Mouse (Mus musculus) thymus, adult 18-20 months (tissue): ENCODE measurements around the gene Zfr2.
"Not testable (repeated sequence)": the region's sequence is repeated elsewhere in the genome, so short reads cannot be mapped to it uniquely, and the experiment has no call there.

Experiments
- DNase-seq, 2 experiments: peaks; one replicate each; pipeline ENCODE4 v3.0.0; 2022; ENCODE audit warnings: mixed read lengths in 2 of 2

Gene Zfr2

GRCm38 (mm10) chr10:81202978-81203720, 29.8 kb upstream of the Zfr2 start:
- no peak for DNase-seq

DNA sequence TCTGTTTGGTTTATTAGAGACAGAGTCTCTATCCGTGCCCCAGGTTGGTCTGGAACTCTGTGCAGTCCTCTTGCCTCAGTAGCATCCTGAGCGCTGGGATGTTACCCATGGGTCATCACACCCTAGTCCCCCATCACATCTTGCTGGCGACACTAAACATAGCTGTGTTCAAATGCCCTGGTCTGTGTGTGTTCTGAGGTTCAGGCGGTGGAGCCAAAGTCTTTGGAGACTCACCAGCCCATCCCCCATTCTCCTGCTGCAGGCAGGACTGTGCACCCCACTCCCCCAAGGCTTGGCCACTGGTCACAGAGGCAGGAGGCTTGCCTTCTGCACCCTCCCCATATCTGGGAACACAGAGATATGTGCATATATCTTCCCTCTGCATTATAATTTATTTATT, 28.8 kb upstream of the Zfr2 start:
- DNase-seq = no peak

GRCm38 (mm10) chr10:81210154-81210553, 22.8 kb upstream of the Zfr2 start:
- no peak for DNase-seq

- DNase-seq = no peak
Observed at GRCm38 (mm10) chr10:81216260-81216659, 16.7 kb upstream of the Zfr2 start.

DNA sequence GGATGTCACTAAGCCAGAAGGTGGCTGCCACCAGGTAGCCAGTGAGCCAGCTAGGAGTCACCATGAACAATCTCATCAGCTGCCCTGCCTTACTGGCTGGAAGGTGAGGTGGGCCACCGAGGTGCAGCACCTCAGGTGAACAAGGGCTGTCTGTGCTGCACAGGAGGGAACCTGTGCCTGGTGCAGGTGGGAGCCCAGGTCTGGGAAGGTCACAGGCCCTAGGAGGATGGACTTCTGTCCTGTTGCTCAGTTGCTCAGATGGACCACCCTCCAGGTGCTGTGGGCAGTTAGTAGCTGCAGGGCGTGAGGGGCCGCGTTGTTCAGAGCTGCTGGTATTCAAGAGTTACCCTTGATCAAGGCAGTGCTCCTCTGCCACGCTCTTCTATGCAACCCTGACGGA, 16.1 kb upstream of the Zfr2 start:
- no peak for DNase-seq

DNA sequence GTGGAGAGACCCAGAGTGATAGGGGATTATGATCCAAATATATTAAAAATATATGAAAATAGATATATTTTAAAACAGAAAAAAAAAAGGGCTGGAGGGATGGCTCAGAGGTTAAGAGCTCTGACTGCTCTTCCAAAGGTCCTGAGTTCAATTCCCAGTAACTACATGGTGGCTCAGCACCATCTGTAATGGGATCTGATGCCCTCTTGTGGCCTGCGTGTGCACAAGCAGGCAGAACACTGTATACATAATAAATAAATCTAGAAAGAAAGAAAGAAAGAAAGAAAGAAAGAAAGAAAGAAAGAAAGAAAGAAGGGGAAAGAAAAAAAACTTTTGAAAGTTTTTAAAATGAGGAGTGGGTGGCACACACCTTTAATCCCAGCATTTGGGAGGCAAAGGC, 15.7 kb upstream of the Zfr2 start:
- not testable (repeated sequence) for DNase-seq

DNA sequence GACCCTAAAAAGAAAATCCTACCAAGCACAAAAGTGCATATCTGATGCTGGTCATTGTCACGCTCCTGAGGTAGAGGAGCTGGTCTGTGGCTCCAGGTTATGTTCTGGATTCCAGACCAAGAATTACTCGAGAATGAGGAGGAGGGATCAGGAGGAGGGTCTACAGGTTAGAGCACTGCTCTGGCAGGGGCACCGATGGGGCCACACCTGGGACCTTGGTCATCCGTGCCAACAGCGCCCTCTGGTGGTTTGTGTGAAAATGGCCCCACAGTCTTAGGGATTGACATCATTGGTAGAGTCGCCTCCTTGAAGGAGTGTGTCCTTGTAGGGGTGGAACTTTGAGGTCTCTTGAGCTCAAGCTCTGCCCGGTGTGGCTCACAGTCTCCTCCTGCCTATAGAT, 15.0 kb upstream of the Zfr2 start:
- peak; percentile 44 to 53 for DNase-seq

GRCm38 (mm10) chr10:81221402-81222015, 11.4 kb upstream of the Zfr2 start:
- no peak for DNase-seq

DNA sequence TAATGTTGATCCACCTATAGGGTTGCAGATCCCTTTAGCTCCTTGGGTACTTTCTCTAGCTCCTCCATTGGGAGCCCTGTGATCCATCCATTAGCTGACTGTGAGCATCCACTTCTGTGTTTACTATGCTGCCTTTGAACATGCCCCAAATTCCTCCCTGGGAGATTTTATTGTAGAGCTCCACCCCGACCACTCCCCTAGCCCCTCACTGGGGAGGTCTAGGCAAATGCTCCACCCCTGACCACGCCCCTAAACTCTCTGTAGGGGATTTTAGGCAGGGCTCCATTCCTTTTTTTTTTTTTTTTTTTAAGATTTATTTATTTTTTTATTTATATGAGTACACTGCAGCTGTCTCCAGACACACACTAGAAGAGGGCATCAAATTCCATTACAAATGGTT, 9.2 kb upstream of the Zfr2 start:
- DNase-seq = not testable (repeated sequence)

DNA sequence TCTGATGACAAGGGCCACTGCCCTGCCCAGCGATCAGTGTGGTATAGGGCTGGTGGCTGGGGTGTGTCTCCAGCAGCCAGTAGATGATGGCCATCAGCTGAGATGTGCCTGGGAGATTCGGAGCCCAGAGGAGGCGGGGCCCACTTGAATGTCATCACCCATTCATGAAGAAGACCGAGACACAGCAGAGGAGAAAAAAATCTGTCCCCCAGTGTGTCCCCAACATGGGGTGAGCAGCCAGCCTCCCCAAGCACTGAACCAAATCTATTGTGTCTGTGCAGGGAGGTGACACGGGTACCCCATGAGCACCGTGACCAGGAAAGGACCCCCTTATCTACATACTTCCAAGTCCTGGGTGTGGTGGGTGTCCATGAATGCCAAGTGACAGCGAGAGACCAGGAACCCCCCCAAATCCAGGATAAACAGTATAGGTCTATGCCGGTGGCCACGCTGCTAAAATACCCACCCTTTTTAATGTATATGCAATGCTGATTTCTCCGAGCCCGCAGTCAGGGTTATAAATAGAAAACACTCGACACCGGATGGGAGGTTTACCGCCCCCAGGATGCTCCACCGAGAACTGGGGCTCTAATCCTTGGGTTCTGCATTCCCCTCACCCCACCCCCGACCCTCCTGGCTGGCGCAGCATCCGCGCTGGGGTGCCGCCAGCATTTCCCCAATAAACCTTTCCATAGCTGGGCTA, 3.1 kb upstream of the Zfr2 start:
- DNase-seq = no peak

GRCm38 (mm10) chr10:81230438-81231332, 2.3 kb upstream of the Zfr2 start, which contains the start of gene Atcay:
Gene Atcay, minus strand, starts transcription at chr10:81230833.
- no peak for DNase-seq

DNA sequence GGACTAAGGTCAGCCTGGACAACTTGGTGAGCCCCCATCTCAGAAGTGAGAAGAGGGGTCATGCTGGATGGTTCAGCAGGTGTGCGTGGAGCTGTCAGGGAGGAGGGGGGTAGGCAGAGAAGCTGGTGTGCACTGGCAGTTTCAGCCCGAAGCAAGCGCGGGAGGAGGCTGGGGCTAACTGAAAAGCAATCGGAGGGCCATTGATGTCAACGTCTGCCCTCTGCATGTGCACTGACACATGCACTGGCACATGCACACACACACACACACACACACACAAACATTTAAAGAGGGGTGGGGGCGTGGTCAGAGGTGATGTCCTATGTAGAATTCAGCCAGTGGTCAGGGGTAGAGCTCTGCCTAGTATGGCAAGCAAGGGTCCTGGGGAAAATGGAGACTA, 1.5 kb upstream of the Zfr2 start:
- DNase-seq = no peak

- DNase-seq = no peak
Observed at GRCm38 (mm10) chr10:81233226-81233585, 251 bp downstream of the Zfr2 start.

DNA sequence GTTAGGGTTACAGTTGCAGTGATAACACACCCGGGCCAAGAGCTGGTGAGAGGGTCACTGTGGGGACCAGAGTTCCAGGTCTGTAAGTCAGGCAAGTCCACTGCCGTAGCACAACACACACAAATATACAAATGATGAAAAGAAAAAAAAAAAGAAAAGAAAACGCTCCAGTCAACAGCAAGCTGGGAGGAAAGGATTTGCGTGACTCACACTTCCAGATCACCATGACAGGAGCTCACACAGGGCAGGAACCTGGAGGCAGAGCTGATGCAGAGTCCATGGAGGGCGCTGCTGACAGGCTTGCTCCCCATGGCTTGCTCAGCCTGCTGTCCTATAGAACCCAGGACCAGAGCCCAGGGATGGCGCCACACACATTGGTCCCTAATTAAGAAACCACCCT, 1.3 kb downstream of the Zfr2 start:
- DNase-seq = no peak

- no peak for DNase-seq
Observed at GRCm38 (mm10) chr10:81236471-81237268, 3.7 kb downstream of the Zfr2 start.

DNA sequence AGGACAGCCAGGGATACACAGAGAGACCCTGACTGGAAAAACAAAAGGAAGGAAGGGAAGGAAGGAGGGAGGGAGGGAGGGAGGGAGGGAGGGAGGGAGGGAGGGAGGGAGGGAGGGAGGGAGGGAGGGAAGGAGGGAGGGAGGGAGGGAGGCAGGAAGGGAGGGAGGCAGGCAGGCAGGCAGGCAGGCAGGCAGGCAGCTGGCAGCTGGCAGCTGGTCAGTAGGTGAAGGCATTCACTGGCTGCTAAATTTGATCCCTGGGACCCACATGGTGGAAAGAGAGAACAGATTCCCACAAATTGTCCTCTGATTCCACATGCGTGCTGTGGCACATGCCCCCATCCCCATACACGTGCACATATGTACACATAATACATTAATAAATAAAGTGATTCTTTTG, 5.7 kb downstream of the Zfr2 start:
- no peak for DNase-seq

DNA sequence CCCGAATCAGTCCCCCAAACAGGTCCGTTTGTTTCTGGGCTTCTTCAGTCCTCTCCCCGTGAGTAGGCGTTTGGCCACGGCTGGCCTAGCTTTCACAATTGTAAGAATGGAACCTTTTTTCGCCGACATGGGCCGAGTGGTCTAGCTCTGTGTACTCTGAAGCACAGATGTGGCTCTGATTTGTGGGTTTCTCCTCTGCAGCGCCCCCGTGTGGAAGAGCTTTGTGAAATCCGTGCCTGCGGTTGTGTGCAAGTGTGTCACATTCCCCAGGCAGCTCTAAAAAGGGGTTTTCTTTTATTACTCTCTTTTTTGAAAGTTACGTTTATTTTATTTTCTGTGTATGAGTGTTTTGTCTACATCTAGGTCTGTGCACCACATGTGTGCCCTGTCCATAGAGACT, 7.9 kb downstream of the Zfr2 start:
- no peak for DNase-seq

DNA sequence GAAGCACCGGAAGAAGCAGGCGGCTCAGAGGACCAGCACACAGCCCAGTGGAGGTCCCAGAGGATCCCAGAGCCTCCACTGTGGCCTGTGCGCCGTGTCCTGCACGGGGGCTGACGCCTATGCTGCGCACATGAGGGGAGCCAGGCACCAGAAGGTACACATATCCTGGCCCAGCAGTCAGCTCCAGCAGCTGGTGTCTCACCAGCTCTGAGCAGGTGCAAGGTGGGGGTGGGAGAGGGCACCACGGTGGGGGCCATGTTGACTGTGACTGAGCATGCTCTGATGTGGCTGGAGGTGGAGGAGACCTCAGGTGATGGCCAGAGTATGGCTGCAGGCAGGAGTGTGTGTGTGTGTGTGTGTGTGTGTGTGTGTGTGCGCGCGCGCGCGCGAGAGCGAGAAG, 9.1 kb downstream of the Zfr2 start:
- no peak for DNase-seq

DNA sequence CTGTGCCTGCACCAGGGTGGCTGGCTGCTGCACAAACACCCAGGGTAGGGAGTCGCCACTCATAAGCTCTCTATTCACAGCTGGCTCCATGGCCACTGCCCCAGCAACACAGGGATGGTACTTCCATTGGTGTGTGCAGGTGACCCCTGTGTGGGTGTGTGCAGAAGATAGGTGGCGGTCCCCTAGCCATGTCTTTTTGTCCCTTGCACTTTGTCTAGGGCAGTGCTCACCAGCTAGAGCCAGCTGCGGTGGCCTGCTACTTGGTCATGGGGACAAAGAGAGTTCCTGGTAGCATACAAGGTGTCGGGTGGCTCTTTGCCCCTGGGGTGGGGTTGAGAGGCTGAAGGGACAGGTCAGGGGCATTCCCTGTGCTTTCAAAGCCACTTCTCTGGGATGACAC, 11.2 kb downstream of the Zfr2 start:
- no peak for DNase-seq

GRCm38 (mm10) chr10:81244595-81244994, 11.6 kb downstream of the Zfr2 start:
- peak; percentile 60 to 64 for DNase-seq

DNA sequence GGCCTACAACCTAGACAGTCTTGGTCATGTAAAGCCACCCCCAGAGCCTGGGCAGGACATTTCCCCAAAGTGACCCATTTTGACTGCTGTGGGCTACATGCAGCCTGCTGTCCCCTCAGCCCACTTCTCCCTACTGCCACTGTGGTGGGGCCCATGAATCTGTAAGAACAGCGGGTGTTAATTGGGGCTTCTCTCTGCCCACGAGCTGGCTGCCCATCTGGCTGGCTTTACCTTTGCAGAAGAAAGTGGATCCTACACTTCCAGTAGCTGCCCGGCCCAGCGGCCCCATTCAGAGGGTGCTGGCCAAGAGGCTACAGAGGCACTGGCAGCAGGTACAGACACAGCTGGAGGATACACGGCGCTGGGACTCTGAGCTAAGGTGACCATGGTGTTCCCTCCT, 12.2 kb downstream of the Zfr2 start:
- no peak for DNase-seq

GRCm38 (mm10) chr10:81247804-81248203, 14.8 kb downstream of the Zfr2 start:
- no peak for DNase-seq
